Mouse (Mus musculus) testis, adult 2 months (tissue): ENCODE measurements around the gene Srgap1. TPM values are rescaled to one million over a fixed set of nuclear protein-coding genes. Genes with fewer than 3 reads are reported as not detected.

Experiments used
- H3K27ac ChIP-seq: fragments of 200-500 bp; 2 replicates; pipeline ENCODE4 v1.5.1; 2012; ENCODE audit warnings: low read depth, low read length; ENCODE audit not compliant: control insufficient read depth, insufficient read depth
- H3K27me3 ChIP-seq: fragments of 200-500 bp; 2 replicates; pipeline ENCODE4 v1.6.1; 2012; ENCODE audit warnings: mild to moderate bottlenecking, low read length, moderate library complexity; ENCODE audit not compliant: control insufficient read depth, insufficient read depth
- H3K36me3 ChIP-seq: fragments of 200-500 bp; 2 replicates; pipeline ENCODE4 v1.6.1; 2012; ENCODE audit warnings: mild to moderate bottlenecking, low read length; ENCODE audit not compliant: control insufficient read depth, insufficient read depth
- H3K4me1 ChIP-seq: fragments of 200-500 bp; 2 replicates; pipeline ENCODE4 v1.6.1; 2012; ENCODE audit warnings: low read length; ENCODE audit not compliant: control insufficient read depth, insufficient read depth
- H3K4me3 ChIP-seq: fragments of 200-500 bp; 2 replicates; pipeline ENCODE4 v1.5.1; 2012; ENCODE audit warnings: low read depth, mild to moderate bottlenecking, low read length, moderate library complexity, mixed read lengths; ENCODE audit not compliant: control insufficient read depth
- CTCF ChIP-seq: fragments of 200-500 bp; IDR thresholded peaks from 2 replicates; pipeline ENCODE4 v1.5.1; 2012; ENCODE audit warnings: low read depth, mild to moderate bottlenecking, inconsistent platforms, low read length, moderate library complexity; ENCODE audit not compliant: control insufficient read depth, insufficient read depth, insufficient replicate concordance
- POLR2A ChIP-seq: fragments of 200-500 bp; IDR thresholded peaks from 2 replicates; pipeline ENCODE4 v1.6.1; 2012; ENCODE audit warnings: low read depth, mild to moderate bottlenecking, inconsistent platforms, low read length, moderate library complexity; ENCODE audit not compliant: control insufficient read depth
- polyA plus RNA-seq: library from polyadenylated mRNA; depleted of rRNA; stranded (reverse); fragments of >200 nt; gene quantifications from 2 replicates; pipeline ENCODE4 v1.2.3, GENCODE M21; 2012

The Srgap1 gene
- polyA plus RNA-seq, 1 experiment, result 31.9 TPM

- Histone ChIP-seq H3K27me3 (no peaks in the 10 kb centered on the region), H3K27ac (no peak overlapping the region), H3K4me1 (no peaks in the 10 kb centered on the region), H3K4me3 (no peak overlapping the region), H3K36me3 (no peaks in the 10 kb centered on the region)
- TF ChIP-seq POLR2A, result no peak
- TF ChIP-seq CTCF, result no peak
Observed at GRCm38 (mm10) chr10:121964114-121964513, 83.0 kb downstream of the Srgap1 start.

- Histone ChIP-seq H3K4me3 (no peak overlapping the region), H3K27me3 (no peaks in the 10 kb centered on the region), H3K4me1 (no peaks in the 10 kb centered on the region), H3K36me3 (no peaks in the 10 kb centered on the region), H3K27ac (no peak overlapping the region)
- TF ChIP-seq POLR2A (no peak), CTCF (no peak)
Observed at GRCm38 (mm10) chr10:121962053-121962452, 85.1 kb downstream of the Srgap1 start.

- Histone ChIP-seq H3K27me3 (no peaks in the 10 kb centered on the region), H3K27ac (no peak overlapping the region), H3K4me1 (no peaks in the 10 kb centered on the region), H3K4me3 (no peak overlapping the region), H3K36me3 (no peaks in the 10 kb centered on the region)
- TF ChIP-seq POLR2A, result no peak
- no peak for TF ChIP-seq CTCF
Observed at GRCm38 (mm10) chr10:121961121-121961893, 85.8 kb downstream of the Srgap1 start.

GRCm38 (mm10) chr10:121958741-121959140 is 88.4 kb downstream of the Srgap1 start:
- Histone ChIP-seq H3K27ac (no peak overlapping the region), H3K4me3 (no peak overlapping the region), H3K36me3 (no peaks in the 10 kb centered on the region), H3K4me1 (no peaks in the 10 kb centered on the region), H3K27me3 (no peaks in the 10 kb centered on the region)
- TF ChIP-seq CTCF (no peak), POLR2A (no peak)

- TF ChIP-seq POLR2A (no peak), CTCF (no peak)
- no peaks in the 10 kb centered on the region for H3K36me3 ChIP-seq
- no peak overlapping the region for H3K27ac ChIP-seq
Observed at GRCm38 (mm10) chr10:121956505-121956904, 90.6 kb downstream of the Srgap1 start.

GRCm38 (mm10) chr10:121955730-121956129 is 91.4 kb downstream of the Srgap1 start:
- H3K4me3 ChIP-seq, result no peak overlapping the region
- no peaks in the 10 kb centered on the region for H3K36me3 ChIP-seq
- H3K27me3 ChIP-seq, result no peaks in the 10 kb centered on the region
- H3K27ac ChIP-seq, result no peak overlapping the region
- no peak for TF ChIP-seq CTCF
- no peak for TF ChIP-seq POLR2A
- H3K4me1 ChIP-seq, result no peaks in the 10 kb centered on the region

More at GRCm38 (mm10) chr10:121956505-121956904, 90.6 kb downstream of the Srgap1 start:
- no peaks in the 10 kb centered on the region for H3K4me1 ChIP-seq
- no peaks in the 10 kb centered on the region for H3K27me3 ChIP-seq
- no peak overlapping the region for H3K4me3 ChIP-seq

GRCm38 (mm10) chr10:121954877-121955276 is 92.2 kb downstream of the Srgap1 start:
- no peak for TF ChIP-seq CTCF
- no peak for TF ChIP-seq POLR2A
- H3K36me3 ChIP-seq, result no peaks in the 10 kb centered on the region

More at GRCm38 (mm10) chr10:121954877-121955276, 92.2 kb downstream of the Srgap1 start:
- H3K27ac ChIP-seq, result no peak overlapping the region
- H3K4me3 ChIP-seq, result no peak overlapping the region
- no peaks in the 10 kb centered on the region for H3K27me3 ChIP-seq
- H3K4me1 ChIP-seq, result no peaks in the 10 kb centered on the region
